Mouse (Mus musculus) CH12.LX (cell line): ENCODE data around the gene Polr1d. TPM values are rescaled to one million over a fixed set of nuclear protein-coding genes. Genes with fewer than 3 reads are reported as not detected.
A peak's percentile ranks its signal among the peaks of the same experiment; 100 is the strongest.

ENCODE experiments used
- DNase-seq: peaks from one replicate; pipeline ENCODE4 v3.0.0-alpha.2; 2013; ENCODE audit errors: extremely low read depth
- H3K27ac ChIP-seq: 2 replicates; pipeline ENCODE4 v1.5.1; 2012; ENCODE audit warnings: low read depth, mild to moderate bottlenecking, control low read depth, moderate library complexity; ENCODE audit not compliant: insufficient read depth
- H3K27me3 ChIP-seq: replicated peaks from 2 replicates; pipeline ENCODE3; 2012; ENCODE audit warnings: inconsistent platforms
- H3K36me3 ChIP-seq, 2 experiments: replicated peaks in 1 of 2; 2 replicates each; pipeline versions ENCODE3 to v1.6.1; 2012; ENCODE audit warnings: inconsistent platforms in 1 of 2, low read length in 1 of 2, mild to moderate bottlenecking in 1 of 2, mixed read lengths in 1 of 2, moderate library complexity in 1 of 2; ENCODE audit not compliant: control insufficient read depth in 1 of 2, insufficient read depth in 1 of 2
- H3K4me1 ChIP-seq, 2 experiments: 2 replicates each; pipeline ENCODE4 v1.6.1; 2012; ENCODE audit warnings: inconsistent platforms in 1 of 2, moderate library complexity in 1 of 2; ENCODE audit not compliant: insufficient read depth in 2 of 2, control insufficient read depth in 1 of 2
- H3K4me2 ChIP-seq: 2 replicates; pipeline ENCODE4 v1.6.1; 2012; ENCODE audit warnings: low read depth, mild to moderate bottlenecking, control low read depth; ENCODE audit not compliant: poor library complexity, insufficient read depth, severe bottlenecking
- H3K4me3 ChIP-seq, 3 experiments: fragments of 150-350 bp in 1 of 3; sonication (generic) in 1 of 3; replicated peaks in 1 of 3; 2 replicates each; pipeline versions ENCODE3 to v1.5.1; 2011 to 2012; ENCODE audit warnings: low read depth in 2 of 3, low read length in 2 of 3, mild to moderate bottlenecking in 2 of 3, moderate library complexity in 2 of 3, control low read depth in 1 of 3, improper control_type of control experiment in 1 of 3, inconsistent platforms in 1 of 3, mixed read lengths in 1 of 3; ENCODE audit not compliant: poor library complexity in 1 of 3
- H3K79me2 ChIP-seq: replicated peaks from 2 replicates; pipeline ENCODE4 v1.6.1; 2012; ENCODE audit warnings: mild to moderate bottlenecking, moderate library complexity; ENCODE audit not compliant: control insufficient read depth, poor library complexity, insufficient read depth, severe bottlenecking; ENCODE audit errors: extremely low read depth
- H3K9ac ChIP-seq: 2 replicates; pipeline ENCODE4 v1.6.1; 2012; ENCODE audit warnings: low read depth, mild to moderate bottlenecking, control low read depth, moderate library complexity; ENCODE audit not compliant: insufficient read depth
- H3K9me3 ChIP-seq: replicated peaks from 2 replicates; pipeline ENCODE3; 2012; ENCODE audit warnings: low read length, inconsistent platforms, mixed read lengths
- BHLHE40 ChIP-seq: IDR thresholded peaks from 2 replicates; pipeline ENCODE4 v1.6.1; 2011; ENCODE audit warnings: mild to moderate bottlenecking, low read depth, low read length, improper control_type of control experiment
- E2F4 ChIP-seq: IDR thresholded peaks from 2 replicates; pipeline ENCODE4 v1.6.1; 2011; ENCODE audit warnings: low read depth, low read length, improper control_type of control experiment; ENCODE audit not compliant: insufficient replicate concordance
- GABPA ChIP-seq: IDR thresholded peaks from 2 replicates; pipeline ENCODE4 v1.6.1; 2012; ENCODE audit warnings: low read depth, low read length, improper control_type of control experiment, inconsistent platforms; ENCODE audit not compliant: insufficient replicate concordance
- IRF4 ChIP-seq: IDR thresholded peaks from 2 replicates; pipeline ENCODE4 v1.6.1; 2014; ENCODE audit warnings: low read depth, mild to moderate bottlenecking, inconsistent platforms, low read length, improper control_type of control experiment
- JUN ChIP-seq: IDR thresholded peaks from 2 replicates; pipeline ENCODE4 v1.6.1; 2011; ENCODE audit warnings: low read depth, mild to moderate bottlenecking, low read length, improper control_type of control experiment, moderate library complexity; ENCODE audit not compliant: insufficient read depth
- JUND ChIP-seq: conservative IDR thresholded peaks from 2 replicates; pipeline ENCODE4 v1.6.1; 2011; ENCODE audit warnings: low read depth, low read length, improper control_type of control experiment
- KAT2A ChIP-seq: IDR thresholded peaks from 2 replicates; pipeline ENCODE4 v1.6.1; 2012; ENCODE audit warnings: low read length, improper control_type of control experiment, inconsistent platforms; ENCODE audit not compliant: insufficient replicate concordance
- MAZ ChIP-seq: IDR thresholded peaks from 2 replicates; pipeline ENCODE4 v1.6.1; 2012; ENCODE audit warnings: low read depth, mild to moderate bottlenecking, inconsistent platforms, low read length, improper control_type of control experiment, moderate library complexity
- MXI1 ChIP-seq: IDR thresholded peaks from 2 replicates; pipeline ENCODE4 v1.6.1; 2011; ENCODE audit warnings: mild to moderate bottlenecking, low read depth, low read length, improper control_type of control experiment
- MYC ChIP-seq: IDR thresholded peaks from 2 replicates; pipeline ENCODE4 v1.6.1; 2011; ENCODE audit warnings: low read depth, mild to moderate bottlenecking, improper control_type of control experiment, low read length
- POLR2A ChIP-seq: IDR thresholded peaks from 2 replicates; pipeline ENCODE4 v1.6.1; 2011; ENCODE audit warnings: low read depth, mild to moderate bottlenecking, improper control_type of control experiment, low read length
- POLR2AphosphoS2 ChIP-seq: IDR thresholded peaks from 2 replicates; pipeline ENCODE4 v1.6.1; 2011; ENCODE audit warnings: low read depth, low read length, improper control_type of control experiment
- RAD21 ChIP-seq: IDR thresholded peaks from 2 replicates; pipeline ENCODE4 v1.6.1; 2011; ENCODE audit warnings: low read depth, mild to moderate bottlenecking, low read length, improper control_type of control experiment, moderate library complexity
- RCOR1 ChIP-seq: conservative IDR thresholded peaks from 2 replicates; pipeline ENCODE4 v1.6.1; 2012; ENCODE audit warnings: low read depth, mild to moderate bottlenecking, inconsistent platforms, low read length, improper control_type of control experiment
- SIN3A ChIP-seq: IDR thresholded peaks from 2 replicates; pipeline ENCODE4 v1.6.1; 2012; ENCODE audit warnings: low read length, improper control_type of control experiment, inconsistent platforms
- TCF12 ChIP-seq: IDR thresholded peaks from 2 replicates; pipeline ENCODE4 v1.6.1; 2014; ENCODE audit warnings: low read depth, mild to moderate bottlenecking, inconsistent platforms, low read length, improper control_type of control experiment
- UBTF ChIP-seq: IDR thresholded peaks from 2 replicates; pipeline ENCODE4 v1.6.1; 2012; ENCODE audit warnings: low read depth, mild to moderate bottlenecking, inconsistent platforms, low read length, improper control_type of control experiment, moderate library complexity
- USF1 ChIP-seq: IDR thresholded peaks from 2 replicates; pipeline ENCODE4 v1.6.1; 2014; ENCODE audit warnings: low read depth, mild to moderate bottlenecking, inconsistent platforms, low read length, improper control_type of control experiment
- USF2 ChIP-seq: conservative IDR thresholded peaks from 2 replicates; pipeline ENCODE4 v1.6.1; 2011; ENCODE audit warnings: low read depth, low read length, improper control_type of control experiment
- ZC3H11A ChIP-seq: IDR thresholded peaks from 2 replicates; pipeline ENCODE4 v1.6.1; 2012; ENCODE audit warnings: low read depth, mild to moderate bottlenecking, inconsistent platforms, low read length, improper control_type of control experiment
- ZMIZ1 ChIP-seq: IDR thresholded peaks from 2 replicates; pipeline ENCODE4 v1.6.1; 2012; ENCODE audit warnings: low read depth, mild to moderate bottlenecking, inconsistent platforms, low read length, improper control_type of control experiment
- dilution Hi-C: fragments of 300-500 bp; cut with MboI; formaldehyde crosslinking; loops from 2 replicates; pipeline ENCODE4 v1.14.3; 2020; ENCODE audit warnings: low sequenced_read_pairs; ENCODE audit not compliant: extremely low pct_unique_long_range_greater_than_20kb, extremely low pct_ligation_motif_present
- in situ Hi-C: fragments of 300-500 bp; cut with MboI; formaldehyde crosslinking; loops from 3 replicates; pipeline ENCODE4 v1.14.3; 2019; ENCODE audit warnings: low sequenced_read_pairs, low pct_ligation_motif_present, low pct_unique_long_range_greater_than_20kb, mixed read lengths
- polyA plus RNA-seq: library from polyadenylated mRNA; unstranded; fragments of >175 nt; gene quantifications from 2 replicates; pipeline ENCODE4 v1.2.1, GENCODE M21; 2012; ENCODE audit warnings: low read depth; ENCODE audit not compliant: insufficient read length
- total RNA-seq, 2 experiments: library from RNA; depleted of rRNA; stranded (reverse); fragments of 300-350 nt in 1 of 2; fragments of >200 nt in 1 of 2; gene quantifications; 2 replicates each; pipeline ENCODE4 v1.2.3; 2012 to 2014

Gene Polr1d
- 293 and 334 TPM in 2 replicates for total RNA-seq (2012; rRNA removed)
- total RNA-seq (2014; rRNA removed) = 354 and 381 TPM in 2 replicates
- polyA plus RNA-seq = 300 and 322 TPM in 2 replicates

DNA sequence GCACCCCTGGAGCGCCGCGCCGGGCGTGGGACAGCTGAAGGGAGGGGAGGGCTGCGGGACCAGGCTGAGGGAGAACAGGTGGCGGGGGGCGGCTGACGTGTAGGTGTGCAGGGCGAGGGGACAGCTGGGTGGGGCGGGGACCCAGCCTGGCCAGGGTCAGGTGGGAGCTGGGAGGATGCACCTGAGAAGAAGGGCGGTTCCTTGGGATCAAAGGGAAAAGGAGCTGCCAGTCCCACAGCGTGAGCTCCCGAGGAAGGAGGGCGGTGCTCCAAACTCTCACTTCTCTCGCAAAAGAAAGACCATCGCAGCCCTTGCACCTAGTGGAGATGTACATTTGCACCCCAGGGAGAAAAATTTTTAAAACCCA, at the start of gene Polr1d:
Gene Polr1d (plus strand): TSS at position 252 of the 367 bp plus-strand sequence.
- H3K36me3 ChIP-seq = peaks cover 12 to 33% of the 10 kb centered on the region in 2 experiments
- DNase-seq = no peak
- H3K4me1 ChIP-seq = peaks cover 9 to 62% of the 10 kb centered on the region in 2 experiments; a peak in 3 of 4 replicates
- H3K27ac ChIP-seq = peak within 1 kb of the TSS; percentile 80
- in situ Hi-C loops (no loop called here), dilution Hi-C loops (no loop called here)
- no peaks in the 10 kb centered on the region for H3K27me3 ChIP-seq
- peak within 1 kb of the TSS; percentile 91 for H3K4me2 ChIP-seq
- peaks cover 84% of the 10 kb centered on the region for H3K79me2 ChIP-seq
- H3K9ac ChIP-seq = peak within 1 kb of the TSS; percentile 74
- H3K9me3 ChIP-seq = no peaks in the 10 kb centered on the region
- peak within 1 kb of the TSS; percentile 85 to 95 (median 94) for H3K4me3 ChIP-seq
- TF ChIP-seq BHLHE40 = no peak
- TF ChIP-seq MYC = 0 out of 2 replicates have a peak, but pooled peaks have one; percentile 6
- TF ChIP-seq KAT2A = no peak
- TF ChIP-seq RCOR1 = no peak
- TF ChIP-seq GABPA = no peak
- TF ChIP-seq JUND = no peak
- no peak for TF ChIP-seq TCF12
- TF ChIP-seq POLR2AphosphoS2 = no peak
- no peak for TF ChIP-seq USF2
- TF ChIP-seq UBTF = no peak
- TF ChIP-seq SIN3A = peak; percentile 31; the same call in 1 of the 2 replicates
- no peak for TF ChIP-seq MAZ
- TF ChIP-seq USF1 = no peak
- TF ChIP-seq IRF4 = no peak
- no peak for TF ChIP-seq ZC3H11A
- TF ChIP-seq ZMIZ1 = 0 out of 2 replicates have a peak, but pooled peaks have one; percentile 12
- TF ChIP-seq JUN = no peak
- TF ChIP-seq RAD21 = no peak

DNA sequence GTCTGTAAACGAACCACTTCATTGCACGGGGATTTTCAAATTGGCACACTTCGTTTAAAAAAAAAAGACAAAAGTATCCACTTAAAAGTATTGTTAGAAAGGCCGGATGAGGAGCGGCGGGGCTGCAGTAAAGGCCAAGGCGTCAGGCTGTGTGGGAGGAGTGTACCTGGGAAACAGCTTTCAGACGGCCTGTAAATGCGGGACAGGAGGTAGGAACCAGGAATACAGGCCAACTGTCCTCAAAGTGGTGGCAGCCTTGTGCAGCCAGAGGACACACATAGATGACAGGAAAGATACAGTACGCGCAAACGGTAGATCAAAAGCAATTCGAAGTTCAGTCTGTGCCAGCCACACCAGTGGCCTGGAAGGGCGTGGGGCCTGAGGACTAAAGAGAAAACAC, 45.6 kb upstream of the Polr1d start:
- H3K27me3 ChIP-seq = no peaks in the 10 kb centered on the region
- in situ Hi-C loops (no loop called here), dilution Hi-C loops (no loop called here)
- H3K4me2 ChIP-seq = no peak overlapping the region
- TF ChIP-seq E2F4 (no peak), POLR2A (no peak), MXI1 (no peak), MYC (no peak), ZC3H11A (no peak)
- no peak overlapping the region for H3K9ac ChIP-seq
- H3K4me3 ChIP-seq = no peak overlapping the region
- H3K4me1 ChIP-seq = no peaks in the 10 kb centered on the region
- H3K27ac ChIP-seq = no peak overlapping the region
- DNase-seq = no peak
- peaks cover 14% of the 10 kb centered on the region for H3K79me2 ChIP-seq
- no peaks in the 10 kb centered on the region for H3K9me3 ChIP-seq
- H3K36me3 ChIP-seq = peaks cover 86 to 99% of the 10 kb centered on the region in 2 experiments
